Mouse (Mus musculus): ENCODE measurements around the gene Tnfrsf25. TPM values are rescaled to one million over a fixed set of nuclear protein-coding genes. Genes with fewer than 3 reads are reported as not detected.

Tnfrsf25 gene
- polyA plus RNA-seq, 1 experiment from 2014 or later: 0.83 TPM

DNA sequence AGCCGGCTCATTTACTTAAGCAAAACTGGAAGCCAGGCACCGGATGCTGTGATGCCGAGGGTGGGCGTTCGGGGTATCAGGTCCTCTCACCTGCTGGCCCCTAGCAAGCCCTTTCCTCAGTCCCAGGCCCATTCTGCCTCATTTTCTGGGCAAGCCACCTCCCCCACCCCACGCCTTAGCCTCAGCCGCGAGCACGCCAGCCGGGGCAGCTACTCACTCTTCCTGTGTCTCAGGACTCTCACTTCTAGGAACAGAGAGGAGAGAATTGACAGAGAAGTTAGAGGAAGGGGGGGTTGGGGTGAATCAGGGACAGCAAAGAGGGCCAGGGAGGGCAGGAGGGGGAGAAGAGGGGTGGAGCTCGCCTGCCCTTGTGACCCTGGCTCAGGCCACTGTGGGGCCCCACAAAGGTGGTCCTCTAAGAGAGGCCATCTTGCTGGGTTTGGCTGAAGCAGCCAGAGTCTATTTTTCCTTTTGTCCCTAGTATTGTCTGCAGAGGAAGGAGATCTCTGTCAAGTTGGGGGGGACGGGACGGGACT is 13.7 kb downstream of the Tnfrsf25 start:
- no peak overlapping the region for H3K9ac ChIP-seq (ENCODE audit: low read depth, low read length)
- TF ChIP-seq CTCF (IDR thresholded peaks at IDR 0.05; ENCODE audit: low read depth): no peak
- no peaks in the 10 kb centered on the region for H3K9me3 ChIP-seq (replicated peaks; ENCODE audit: low read length)
- ATAC-seq (replicated peaks; ENCODE audit: low FRiP score, low read depth): no peak
- H3K27me3 ChIP-seq (ENCODE audit: insufficient read depth, low read length): peaks cover 42% of the 10 kb centered on the region
- no peaks in the 10 kb centered on the region for H3K36me3 ChIP-seq (ENCODE audit: insufficient read depth, low read length)
- 32% methylated on average over 13 of the region's 13 CpGs for WGBS
- no peak for DNase-seq (ENCODE audit: low spot score)
- H3K4me2 ChIP-seq (ENCODE audit: low read length): peak overlapping the region; percentile 37; the same call in 1 of the 2 replicates
- peaks cover 37% of the 10 kb centered on the region for H3K4me1 ChIP-seq (replicated peaks; ENCODE audit: insufficient read depth, low read length)
- H3K27ac ChIP-seq: peak overlapping the region; percentile 57; the same call in 1 of the 2 replicates
- no peak overlapping the region for H3K4me3 ChIP-seq (replicated peaks; ENCODE audit: low read depth, low read length)

GRCm38 (mm10) chr4:152130771-152131653 is 15.3 kb downstream of the Tnfrsf25 start:
- H3K4me2 ChIP-seq (ENCODE audit: low read length): peak overlapping the region; percentile 66
- H3K4me1 ChIP-seq (replicated peaks; ENCODE audit: insufficient read depth, low read length): peaks cover 27% of the 10 kb centered on the region; the same call in 1 of the 2 replicates
- ATAC-seq (replicated peaks; ENCODE audit: low FRiP score, low read depth) (peak; percentile 58), DNase-seq (ENCODE audit: low spot score) (peak; percentile 71)
- peaks cover 28% of the 10 kb centered on the region for H3K27me3 ChIP-seq (ENCODE audit: insufficient read depth, low read length)
- peak; percentile 57 for TF ChIP-seq CTCF (IDR thresholded peaks at IDR 0.05; ENCODE audit: low read depth)
- H3K9me3 ChIP-seq (replicated peaks; ENCODE audit: low read length): no peaks in the 10 kb centered on the region
- under 1% methylated on average over 64 of the region's 85 CpGs for WGBS
- H3K36me3 ChIP-seq (ENCODE audit: insufficient read depth, low read length): no peaks in the 10 kb centered on the region
- H3K9ac ChIP-seq (ENCODE audit: low read depth, low read length): peak overlapping the region; percentile 53
- H3K4me3 ChIP-seq (replicated peaks; ENCODE audit: low read depth, low read length): peak overlapping the region; percentile 37
- peak overlapping the region; percentile 84 for H3K27ac ChIP-seq

DNA sequence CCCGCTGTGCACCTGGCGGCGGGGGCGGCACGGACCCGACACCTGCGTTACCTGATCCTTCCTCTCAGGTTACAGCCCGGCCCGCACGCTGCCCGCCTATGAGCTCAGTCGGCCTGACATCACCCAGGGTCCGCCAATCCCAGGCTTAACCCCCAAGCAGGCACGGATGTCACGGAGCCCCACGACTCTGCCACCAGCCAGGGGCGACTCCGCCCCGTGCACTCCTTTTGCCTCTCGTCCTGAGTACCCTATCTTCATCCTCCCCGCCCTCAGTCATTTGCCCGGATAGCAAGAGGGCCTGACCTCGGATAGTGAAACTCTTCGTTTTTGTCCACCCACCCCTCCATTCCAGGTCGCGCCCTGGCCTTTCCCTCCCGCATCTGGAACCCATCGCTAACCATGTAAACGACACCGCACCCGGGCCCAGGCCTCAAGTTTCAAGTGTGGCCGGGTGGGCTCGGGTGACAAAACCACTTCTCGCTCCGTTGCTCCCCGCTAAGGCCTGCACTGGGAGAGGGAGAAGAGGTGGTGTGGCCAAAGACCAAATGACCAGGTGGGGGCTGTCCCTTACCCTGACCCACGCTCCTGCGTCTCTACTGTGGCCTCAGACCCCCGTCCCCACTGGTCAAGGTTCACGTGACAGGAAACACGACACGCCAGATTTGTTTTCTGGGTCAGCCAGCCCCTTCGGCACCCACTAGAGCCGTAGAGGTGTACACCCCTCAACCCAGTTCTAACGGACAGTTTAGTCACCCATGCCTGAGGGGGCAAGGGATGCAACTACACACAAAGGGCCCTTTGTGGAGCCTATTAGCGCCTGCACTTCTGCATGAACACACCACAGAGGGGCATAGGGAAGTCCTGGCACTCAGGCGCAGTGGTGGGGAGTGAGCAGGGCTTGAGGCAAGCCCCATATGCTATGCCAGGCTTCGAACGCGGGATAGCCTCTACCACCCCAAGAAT is 16.4 kb downstream of the Tnfrsf25 start:
- H3K9ac ChIP-seq (ENCODE audit: low read depth, low read length): peak overlapping the region; percentile 53
- peak overlapping the region; percentile 37 for H3K4me3 ChIP-seq (replicated peaks; ENCODE audit: low read depth, low read length)
- TF ChIP-seq CTCF (IDR thresholded peaks at IDR 0.05; ENCODE audit: low read depth): no peak
- no peaks in the 10 kb centered on the region for H3K9me3 ChIP-seq (replicated peaks; ENCODE audit: low read length)
- H3K4me1 ChIP-seq (replicated peaks; ENCODE audit: insufficient read depth, low read length): peaks cover 21% of the 10 kb centered on the region; the same call in 1 of the 2 replicates
- DNase-seq (ENCODE audit: low spot score) (peak; percentile 68), ATAC-seq (replicated peaks; ENCODE audit: low FRiP score, low read depth) (peak; percentile 33)
- peak overlapping the region; percentile 84 for H3K27ac ChIP-seq
- 6% methylated on average over 50 of the region's 50 CpGs for WGBS
- peaks cover 28% of the 10 kb centered on the region for H3K27me3 ChIP-seq (ENCODE audit: insufficient read depth, low read length)
- H3K36me3 ChIP-seq (ENCODE audit: insufficient read depth, low read length): no peaks in the 10 kb centered on the region
- peak overlapping the region; percentile 66 for H3K4me2 ChIP-seq (ENCODE audit: low read length)

GRCm38 (mm10) chr4:152132772-152133169 is 17.0 kb downstream of the Tnfrsf25 start:
- peaks cover 21% of the 10 kb centered on the region; the same call in 1 of the 2 replicates for H3K4me1 ChIP-seq (replicated peaks; ENCODE audit: insufficient read depth, low read length)
- peak overlapping the region; percentile 84; the same call in 1 of the 2 replicates for H3K27ac ChIP-seq
- no peaks in the 10 kb centered on the region for H3K9me3 ChIP-seq (replicated peaks; ENCODE audit: low read length)
- H3K36me3 ChIP-seq (ENCODE audit: insufficient read depth, low read length): no peaks in the 10 kb centered on the region
- H3K4me3 ChIP-seq (replicated peaks; ENCODE audit: low read depth, low read length): no peak overlapping the region
- DNase-seq (ENCODE audit: low spot score) (no peak), ATAC-seq (replicated peaks; ENCODE audit: low FRiP score, low read depth) (no peak)
- H3K9ac ChIP-seq (ENCODE audit: low read depth, low read length): no peak overlapping the region
- peaks cover 22% of the 10 kb centered on the region for H3K27me3 ChIP-seq (ENCODE audit: insufficient read depth, low read length)
- WGBS: 27% methylated on average over 10 of the region's 10 CpGs
- TF ChIP-seq CTCF (IDR thresholded peaks at IDR 0.05; ENCODE audit: low read depth): 0 out of 2 replicates have a peak, but pooled peaks have one; percentile 4
- H3K4me2 ChIP-seq (ENCODE audit: low read length): no peak overlapping the region

- H3K4me2 ChIP-seq (ENCODE audit: low read length): no peak overlapping the region
- H3K4me3 ChIP-seq (replicated peaks; ENCODE audit: low read depth, low read length): no peak overlapping the region
- DNase-seq (ENCODE audit: low spot score) (no peak), ATAC-seq (replicated peaks; ENCODE audit: low FRiP score, low read depth) (no peak)
- 47% methylated on average over 5 of the region's 5 CpGs for WGBS
- no peak overlapping the region for H3K27ac ChIP-seq
- H3K27me3 ChIP-seq (ENCODE audit: insufficient read depth, low read length): peaks cover 18% of the 10 kb centered on the region
- no peaks in the 10 kb centered on the region for H3K36me3 ChIP-seq (ENCODE audit: insufficient read depth, low read length)
- peaks cover 24% of the 10 kb centered on the region; the same call in 1 of the 2 replicates for H3K4me1 ChIP-seq (replicated peaks; ENCODE audit: insufficient read depth, low read length)
- H3K9ac ChIP-seq (ENCODE audit: low read depth, low read length): no peak overlapping the region
- H3K9me3 ChIP-seq (replicated peaks; ENCODE audit: low read length): no peaks in the 10 kb centered on the region
- TF ChIP-seq CTCF (IDR thresholded peaks at IDR 0.05; ENCODE audit: low read depth): no peak
Observed at GRCm38 (mm10) chr4:152133213-152133612, 17.5 kb downstream of the Tnfrsf25 start.
